Comparison of ENCODE assay signal across 15 mouse cellular contexts in genomic region chr15:7192582-7192981, GRCm38 (mm10).
"Had no signal": no experiment of that assay in that cellular context is flagged by ENCODE, and none has a peak within 500 bp of the region (broad histone marks: within the 10 kb centered on the region; RNA-seq: fewer than 3 reads in every experiment).

No protein-coding gene starts in this region.

- H3K4me2 ChIP-seq: neural tube, embryonic 12.5 days; neural tube, embryonic 15.5 days; stomach, embryonic 15.5 days had no signal

- H3K27ac ChIP-seq: neural tube, embryonic 12.5 days; stomach, embryonic 15.5 days; stomach, postnatal 0 days had no signal

- H3K4me3 ChIP-seq: neural tube, embryonic 12.5 days; neural tube, embryonic 15.5 days; stomach, embryonic 15.5 days had no signal

- DNase-seq: right cerebral cortex, adult 18-20 months; right cerebral cortex, postnatal 14 days; right cerebral cortex, postnatal 25 days; right cerebral cortex, postnatal 4 days; spleen, adult 18-20 months; thymus, adult 18-20 months; thymus, adult 2 months; thymus, postnatal 14 days; thymus, postnatal 25 days; thymus, postnatal 36 days; thymus, postnatal 4 days had no signal

- H3K9me3 ChIP-seq: neural tube, embryonic 12.5 days; neural tube, embryonic 15.5 days; stomach, embryonic 15.5 days had no signal

- H3K9ac ChIP-seq: neural tube, embryonic 12.5 days; neural tube, embryonic 15.5 days; stomach, embryonic 15.5 days had no signal

- H3K4me1 ChIP-seq: stomach, embryonic 15.5 days had no signal

- H3K27me3 ChIP-seq: neural tube, embryonic 12.5 days; neural tube, embryonic 15.5 days; stomach, embryonic 15.5 days had no signal
